Mouse (Mus musculus) heart, postnatal 0 days (tissue): ENCODE data around the gene Fbxl19.
"Not testable (repeated sequence)": the region's sequence is repeated elsewhere in the genome, so short reads cannot be mapped to it uniquely, and the experiment has no call there.

Source experiments
- CTCF ChIP-seq: IDR thresholded peaks from 2 replicates; pipeline ENCODE4 v1.5.1; 2016; ENCODE audit warnings: antibody characterized with exemption, control low read depth, low read depth
- EP300 ChIP-seq: IDR thresholded peaks from 2 replicates; pipeline ENCODE4 v1.6.1; 2016; ENCODE audit warnings: antibody characterized with exemption, low read depth

DNA sequence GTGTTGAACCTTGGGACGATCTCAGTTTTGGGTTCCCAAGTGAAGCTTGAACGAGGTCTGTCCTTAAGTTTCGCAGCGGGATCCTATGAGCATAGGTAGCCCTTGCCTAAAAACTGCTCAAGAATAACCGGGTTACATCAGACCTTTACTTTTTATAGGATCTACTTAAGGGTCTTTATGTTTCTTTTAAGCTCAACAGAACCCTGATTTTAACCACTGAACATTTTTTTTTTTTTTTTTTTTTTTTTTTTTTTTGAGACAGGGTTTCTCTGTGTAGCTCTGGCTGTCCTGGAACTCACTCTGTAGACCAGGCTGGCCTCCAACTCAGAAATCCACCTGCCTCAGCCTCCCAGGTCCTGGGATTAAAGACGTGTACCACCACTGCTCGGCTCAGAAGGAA is 31.5 kb downstream of the Fbxl19 start:
- TF ChIP-seq EP300, CTCF: not testable (repeated sequence)
